Mouse (Mus musculus) forebrain, embryonic 10.5 days (tissue): ENCODE measurements around the gene Zc3hc1. TPM values are rescaled to one million over a fixed set of nuclear protein-coding genes. Genes with fewer than 3 reads are reported as not detected.
"Not testable (repeated sequence)": the region's sequence is repeated elsewhere in the genome, so short reads cannot be mapped to it uniquely, and the experiment has no call there.

Source experiments
- DNase-seq: peaks from one replicate; pipeline ENCODE4 v3.0.0-alpha.2; 2017; ENCODE audit warnings: low spot score; ENCODE audit errors: extremely low spot score
- H3K27ac ChIP-seq: fragments of 300-500 bp; sonication (generic); 2 replicates; pipeline ENCODE4 v1.5.1; 2016; ENCODE audit warnings: mild to moderate bottlenecking
- H3K27me3 ChIP-seq: fragments of 300-500 bp; sonication (generic); 2 replicates; pipeline ENCODE4 v1.6.1; 2016; ENCODE audit warnings: mild to moderate bottlenecking; ENCODE audit not compliant: poor library complexity, severe bottlenecking
- H3K36me3 ChIP-seq: fragments of 300-500 bp; sonication (generic); replicated peaks from 2 replicates; pipeline ENCODE4 v1.6.1; 2016; ENCODE audit warnings: mild to moderate bottlenecking, moderate library complexity
- H3K4me1 ChIP-seq: fragments of 300-500 bp; sonication (generic); 2 replicates; pipeline ENCODE4 v1.6.1; 2016
- H3K4me3 ChIP-seq: fragments of 300-500 bp; sonication (generic); 2 replicates; pipeline ENCODE4 v1.5.1; 2016; ENCODE audit warnings: mild to moderate bottlenecking, moderate library complexity
- H3K9me3 ChIP-seq: fragments of 300-500 bp; sonication (generic); 2 replicates; pipeline ENCODE4 v1.6.1; 2016; ENCODE audit warnings: mild to moderate bottlenecking, moderate library complexity
- WGBS: fragments of 180-500 bp; shearing (Covaris S2); methylation state at CpG from one replicate; pipeline ENCODE4 v1.1.7; 2016; 5-methylcytosine and 5-hydroxymethylcytosine counted together
- polyA plus RNA-seq: library from polyadenylated mRNA; unstranded; fragments of >200 nt; fragmentation: Nextera tagmentation; extraction: Ambion mirVana; gene quantifications from 2 replicates; pipeline ENCODE4 v1.2.1, GENCODE M21; 2016

Gene Zc3hc1
- polyA plus RNA-seq, 1 experiment from 2014 or later: 86.1 TPM

- under 1% methylated on average over 29 of the region's 29 CpGs for WGBS
- H3K27ac ChIP-seq: peak overlapping the region; percentile 94
- peaks cover 30% of the 10 kb centered on the region for H3K4me1 ChIP-seq
- H3K4me3 ChIP-seq: peak overlapping the region; percentile 86
- H3K36me3 ChIP-seq: peaks cover 8% of the 10 kb centered on the region
- no peaks in the 10 kb centered on the region for H3K27me3 ChIP-seq
- no peaks in the 10 kb centered on the region for H3K9me3 ChIP-seq
- no peak for DNase-seq
These were observed 11.3 kb upstream of the Zc3hc1 start for GRCm38 (mm10) chr6:30402091-30402491.

GRCm38 (mm10) chr6:30401308-30402015, 10.6 kb upstream of the Zc3hc1 start, which contains the start of gene Klhdc10:
Gene Klhdc10 (plus strand): TSS chr6:30401868.
- no peaks in the 10 kb centered on the region for H3K27me3 ChIP-seq
- peak within 1 kb of the TSS; percentile 94 for H3K27ac ChIP-seq
- peak; percentile 100 for DNase-seq
- under 1% methylated on average over 41 of the region's 41 CpGs for WGBS
- peak within 1 kb of the TSS; percentile 86 for H3K4me3 ChIP-seq
- H3K9me3 ChIP-seq: no peaks in the 10 kb centered on the region
- peaks cover 1% of the 10 kb centered on the region; the same call in 1 of the 2 replicates for H3K36me3 ChIP-seq
- H3K4me1 ChIP-seq: peaks cover 30% of the 10 kb centered on the region

GRCm38 (mm10) chr6:30400716-30401115, 9.9 kb upstream of the Zc3hc1 start:
- H3K9me3 ChIP-seq: 0 out of 2 replicates have a peak, but pooled peaks cover 2% of the 10 kb centered on the region
- peak overlapping the region; percentile 86 for H3K4me3 ChIP-seq
- H3K27ac ChIP-seq: peak overlapping the region; percentile 94
- no peaks in the 10 kb centered on the region for H3K27me3 ChIP-seq
- no peak for DNase-seq
- WGBS: 11% methylated on average over 7 of the region's 7 CpGs
- H3K36me3 ChIP-seq: no peaks in the 10 kb centered on the region
- peaks cover 30% of the 10 kb centered on the region for H3K4me1 ChIP-seq

- no peak for DNase-seq
- Histone ChIP-seq H3K27ac (peak overlapping the region; percentile 94), H3K4me3 (no peak overlapping the region)
These were observed 9.3 kb upstream of the Zc3hc1 start for GRCm38 (mm10) chr6:30400146-30400545.

GRCm38 (mm10) chr6:30391996-30392395, 1.2 kb upstream of the Zc3hc1 start:
- WGBS: 94% methylated on average over 7 of the region's 7 CpGs
- no peak overlapping the region for H3K27ac ChIP-seq
- H3K9me3 ChIP-seq: 0 out of 2 replicates have a peak, but pooled peaks cover 2% of the 10 kb centered on the region

More at GRCm38 (mm10) chr6:30400146-30400545, 9.3 kb upstream of the Zc3hc1 start:
- H3K27me3 ChIP-seq: no peaks in the 10 kb centered on the region
- no peaks in the 10 kb centered on the region for H3K36me3 ChIP-seq
- 0 out of 2 replicates have a peak, but pooled peaks cover 2% of the 10 kb centered on the region for H3K9me3 ChIP-seq
- H3K4me1 ChIP-seq: peaks cover 30% of the 10 kb centered on the region
- WGBS: 84% methylated on average over 5 of the region's 5 CpGs

GRCm38 (mm10) chr6:30390271-30390670, 557 bp downstream of the Zc3hc1 start:
- WGBS: 33% methylated on average over 4 of the region's 4 CpGs
- H3K9me3 ChIP-seq, DNase-seq, H3K4me1 ChIP-seq, H3K27me3 ChIP-seq: not testable (repeated sequence)
- Histone ChIP-seq H3K4me3 (peak overlapping the region; percentile 84), H3K27ac (peak overlapping the region; percentile 92), H3K36me3 (peaks cover 23% of the 10 kb centered on the region)

More at GRCm38 (mm10) chr6:30391996-30392395, 1.2 kb upstream of the Zc3hc1 start:
- no peak for DNase-seq
- Histone ChIP-seq H3K36me3 (peaks cover 6% of the 10 kb centered on the region), H3K4me1 (peaks cover 5% of the 10 kb centered on the region; the same call in 1 of the 2 replicates), H3K27me3 (no peaks in the 10 kb centered on the region), H3K4me3 (no peak overlapping the region)

- no peak for DNase-seq
- Histone ChIP-seq H3K27me3 (no peaks in the 10 kb centered on the region), H3K4me1 (no peaks in the 10 kb centered on the region), H3K9me3 (no peaks in the 10 kb centered on the region), H3K27ac (no peak overlapping the region), H3K36me3 (peaks cover 98% of the 10 kb centered on the region), H3K4me3 (no peak overlapping the region)
- 78% methylated on average over 3 of the region's 3 CpGs for WGBS
These were observed 9.7 kb downstream of the Zc3hc1 start for GRCm38 (mm10) chr6:30381116-30381515.

GRCm38 (mm10) chr6:30375791-30376190, 15.0 kb downstream of the Zc3hc1 start:
- Histone ChIP-seq H3K27ac (no peak overlapping the region), H3K27me3 (no peaks in the 10 kb centered on the region), H3K9me3 (no peaks in the 10 kb centered on the region), H3K4me3 (no peak overlapping the region), H3K36me3 (peaks cover 99% of the 10 kb centered on the region), H3K4me1 (no peaks in the 10 kb centered on the region)
- DNase-seq: no peak
- 93% methylated on average over 1 of the region's 1 CpGs for whole genome bisulfite sequencing

- 94% methylated on average over 16 of the region's 16 CpGs for WGBS
- H3K9me3 ChIP-seq: no peaks in the 10 kb centered on the region
- H3K27ac ChIP-seq: no peak overlapping the region
- DNase-seq: no peak
- no peaks in the 10 kb centered on the region for H3K27me3 ChIP-seq
- peaks cover 99% of the 10 kb centered on the region for H3K36me3 ChIP-seq
- H3K4me1 ChIP-seq: no peaks in the 10 kb centered on the region
- H3K4me3 ChIP-seq: no peak overlapping the region
These were observed 15.9 kb downstream of the Zc3hc1 start for GRCm38 (mm10) chr6:30374731-30375510.

- DNase-seq: no peak
- WGBS: 96% methylated on average over 17 of the region's 17 CpGs
- no peak overlapping the region for H3K4me3 ChIP-seq
- peaks cover 99% of the 10 kb centered on the region for H3K36me3 ChIP-seq
- no peaks in the 10 kb centered on the region for H3K9me3 ChIP-seq
- no peaks in the 10 kb centered on the region for H3K4me1 ChIP-seq
- no peak overlapping the region for H3K27ac ChIP-seq
- no peaks in the 10 kb centered on the region for H3K27me3 ChIP-seq
These were observed 18.0 kb downstream of the Zc3hc1 start for GRCm38 (mm10) chr6:30372627-30373369.

GRCm38 (mm10) chr6:30369291-30369690, 21.5 kb downstream of the Zc3hc1 start:
- H3K9me3 ChIP-seq: no peaks in the 10 kb centered on the region
- DNase-seq: no peak
- no peaks in the 10 kb centered on the region for H3K4me1 ChIP-seq
- H3K27ac ChIP-seq: no peak overlapping the region
- H3K27me3 ChIP-seq: no peaks in the 10 kb centered on the region
- H3K36me3 ChIP-seq: peaks cover 98% of the 10 kb centered on the region
- H3K4me3 ChIP-seq: no peak overlapping the region
- WGBS: 91% methylated on average over 3 of the region's 3 CpGs

- Histone ChIP-seq H3K27me3 (no peaks in the 10 kb centered on the region), H3K27ac (no peak overlapping the region), H3K36me3 (peaks cover 66% of the 10 kb centered on the region), H3K4me1 (no peaks in the 10 kb centered on the region), H3K4me3 (no peak overlapping the region), H3K9me3 (no peaks in the 10 kb centered on the region)
- DNase-seq: no peak
- WGBS: 69% methylated on average over 5 of the region's 5 CpGs
These were observed 27.0 kb downstream of the Zc3hc1 start for GRCm38 (mm10) chr6:30363808-30364207.
